Mouse (Mus musculus) stomach, embryonic 16.5 days (tissue): ENCODE measurements around the gene Adamts16. TPM values are rescaled to one million over a fixed set of nuclear protein-coding genes. Genes with fewer than 3 reads are reported as not detected.
"Not testable (repeated sequence)": the region's sequence is repeated elsewhere in the genome, so short reads cannot be mapped to it uniquely, and the experiment has no call there.

Source experiments
- ATAC-seq: fragments of 200-750 bp; cut with Nextera tagmentation; 2 replicates; pipeline ENCODE4 v1.8.0; 2017; ENCODE audit warnings: moderate number of reproducible peaks, moderate TSS enrichment; ENCODE audit not compliant: insufficient read depth, low FRiP score
- H3K27ac ChIP-seq: fragments of 300-500 bp; sonication (generic); 2 replicates; pipeline ENCODE4 v1.5.1; 2014; ENCODE audit warnings: low read length
- H3K27me3 ChIP-seq: fragments of 300-500 bp; sonication (generic); 2 replicates; pipeline ENCODE4 v1.6.1; 2014; ENCODE audit warnings: low read length, control low read depth, mixed read lengths; ENCODE audit not compliant: control insufficient read depth, insufficient read depth
- H3K36me3 ChIP-seq: fragments of 300-500 bp; sonication (generic); 2 replicates; pipeline ENCODE4 v1.6.1; 2014; ENCODE audit warnings: low read length; ENCODE audit not compliant: control insufficient read depth, insufficient read depth
- H3K4me1 ChIP-seq: fragments of 300-500 bp; sonication (generic); 2 replicates; pipeline ENCODE4 v1.6.1; 2014; ENCODE audit warnings: low read length, control low read depth, mixed read lengths; ENCODE audit not compliant: control insufficient read depth, insufficient read depth
- H3K4me2 ChIP-seq: fragments of 300-500 bp; sonication (generic); 2 replicates; pipeline ENCODE4 v1.6.1; 2014; ENCODE audit warnings: low read depth, low read length, mixed read lengths
- H3K4me3 ChIP-seq: fragments of 300-500 bp; sonication (generic); replicated peaks from 2 replicates; pipeline ENCODE4 v1.5.1; 2014; ENCODE audit warnings: mild to moderate bottlenecking, low read length
- H3K9ac ChIP-seq: fragments of 300-500 bp; sonication (generic); 2 replicates; pipeline ENCODE4 v1.6.1; 2014; ENCODE audit warnings: low read length
- H3K9me3 ChIP-seq: fragments of 300-500 bp; sonication (generic); replicated peaks from 2 replicates; pipeline ENCODE4 v1.6.1; 2016; ENCODE audit warnings: low read length, control low read depth; ENCODE audit not compliant: control insufficient read depth
- WGBS: fragments of 180-500 bp; shearing (Covaris S2); extraction: QIAGEN DNeasy Blood & Tissue Kit; methylation state at CpG from one replicate; pipeline ENCODE4 v1.1.7; 2014; 5-methylcytosine and 5-hydroxymethylcytosine counted together
- polyA plus RNA-seq: library from polyadenylated mRNA; unstranded; fragments of >200 nt; fragmentation: Nextera tagmentation; extraction: Ambion mirVana; gene quantifications from 2 replicates; pipeline ENCODE4 v1.2.1, GENCODE M21; 2015

Gene Adamts16
- polyA plus RNA-seq = 2.6 and 3.7 TPM in 2 replicates

- peak within 1 kb of the TSS; percentile 46; the same call in 1 of the 2 replicates for H3K9ac ChIP-seq
- no peak for ATAC-seq
These were observed at the start of gene Adamts16 for GRCm38 (mm10) chr13:70841421-70841904. Gene Adamts16, minus strand, starts transcription at chr13:70841811.

GRCm38 (mm10) chr13:70887136-70887535 is 45.5 kb upstream of the Adamts16 start:
- no peak overlapping the region for H3K4me2 ChIP-seq
- no peaks in the 10 kb centered on the region for H3K36me3 ChIP-seq
- ATAC-seq = no peak
- no peak overlapping the region for H3K27ac ChIP-seq
- H3K9me3 ChIP-seq = no peaks in the 10 kb centered on the region
- WGBS = 91% methylated on average over 1 of the region's 1 CpGs
- no peak overlapping the region for H3K4me3 ChIP-seq
- 0 out of 2 replicates have a peak, but pooled peaks cover 6% of the 10 kb centered on the region for H3K4me1 ChIP-seq
- H3K27me3 ChIP-seq = no peaks in the 10 kb centered on the region
- no peak overlapping the region for H3K9ac ChIP-seq

More at GRCm38 (mm10) chr13:70841421-70841904, at the start of gene Adamts16:
- WGBS = 3% methylated on average over 18 of the region's 18 CpGs
- H3K27me3 ChIP-seq = peaks cover 19% of the 10 kb centered on the region
- peak within 1 kb of the TSS; percentile 41 for H3K4me2 ChIP-seq
- peak within 1 kb of the TSS; percentile 33 for H3K4me3 ChIP-seq
- H3K9me3 ChIP-seq = no peaks in the 10 kb centered on the region
- H3K36me3 ChIP-seq = no peaks in the 10 kb centered on the region
- H3K4me1 ChIP-seq = no peaks in the 10 kb centered on the region
- H3K27ac ChIP-seq = no peak within 1 kb of the TSS

GRCm38 (mm10) chr13:70885006-70885405 is 43.4 kb upstream of the Adamts16 start:
- no peak overlapping the region for H3K9ac ChIP-seq
- no peak overlapping the region for H3K4me3 ChIP-seq
- H3K4me2 ChIP-seq = no peak overlapping the region
- no peaks in the 10 kb centered on the region for H3K27me3 ChIP-seq
- no peaks in the 10 kb centered on the region for H3K36me3 ChIP-seq
- WGBS = 85% methylated on average over 2 of the region's 2 CpGs
- no peak for ATAC-seq
- H3K9me3 ChIP-seq = no peaks in the 10 kb centered on the region
- H3K4me1 ChIP-seq = 0 out of 2 replicates have a peak, but pooled peaks cover 8% of the 10 kb centered on the region
- H3K27ac ChIP-seq = no peak overlapping the region

GRCm38 (mm10) chr13:70883891-70884890 is 42.6 kb upstream of the Adamts16 start:
- ATAC-seq = peak; percentile 85; the same call in 1 of the 2 replicates
- WGBS = 42% methylated on average over 12 of the region's 12 CpGs

GRCm38 (mm10) chr13:70879971-70880370 is 38.4 kb upstream of the Adamts16 start:
- not testable (repeated sequence) for H3K9me3 ChIP-seq, H3K4me1 ChIP-seq, H3K4me2 ChIP-seq, H3K36me3 ChIP-seq, H3K27me3 ChIP-seq, H3K27ac ChIP-seq, H3K4me3 ChIP-seq, H3K9ac ChIP-seq
- 56% methylated on average over 2 of the region's 2 CpGs for WGBS
- peak; percentile 43; the same call in 1 of the 2 replicates for ATAC-seq

More at GRCm38 (mm10) chr13:70883891-70884890, 42.6 kb upstream of the Adamts16 start:
- Histone ChIP-seq H3K27ac (peak overlapping the region; percentile 24), H3K9me3 (no peaks in the 10 kb centered on the region), H3K4me2 (no peak overlapping the region), H3K36me3 (no peaks in the 10 kb centered on the region), H3K27me3 (no peaks in the 10 kb centered on the region), H3K9ac (no peak overlapping the region), H3K4me1 (0 out of 2 replicates have a peak, but pooled peaks cover 8% of the 10 kb centered on the region), H3K4me3 (no peak overlapping the region)

GRCm38 (mm10) chr13:70877550-70877913 is 35.9 kb upstream of the Adamts16 start:
- H3K4me2 ChIP-seq = no peak overlapping the region
- H3K36me3 ChIP-seq = no peaks in the 10 kb centered on the region
- H3K27ac ChIP-seq = no peak overlapping the region
- H3K4me3 ChIP-seq = no peak overlapping the region
- no peaks in the 10 kb centered on the region for H3K9me3 ChIP-seq
- H3K9ac ChIP-seq = no peak overlapping the region
- 93% methylated on average over 1 of the region's 1 CpGs for WGBS
- H3K4me1 ChIP-seq = peaks cover 6% of the 10 kb centered on the region; the same call in 1 of the 2 replicates
- ATAC-seq = no peak
- H3K27me3 ChIP-seq = no peaks in the 10 kb centered on the region

- H3K36me3 ChIP-seq = no peaks in the 10 kb centered on the region
- H3K4me3 ChIP-seq = no peak overlapping the region
- no peak overlapping the region for H3K27ac ChIP-seq
- peaks cover 3% of the 10 kb centered on the region; the same call in 1 of the 2 replicates for H3K4me1 ChIP-seq
- H3K9me3 ChIP-seq = no peaks in the 10 kb centered on the region
- ATAC-seq = no peak
- no peak overlapping the region for H3K4me2 ChIP-seq
- no peaks in the 10 kb centered on the region for H3K27me3 ChIP-seq
- 74% methylated on average over 10 of the region's 10 CpGs for WGBS
- no peak overlapping the region for H3K9ac ChIP-seq
These were observed 35.3 kb upstream of the Adamts16 start for GRCm38 (mm10) chr13:70876648-70877549.

- Histone ChIP-seq H3K27ac (no peak overlapping the region), H3K27me3 (no peaks in the 10 kb centered on the region), H3K9me3 (no peaks in the 10 kb centered on the region), H3K9ac (no peak overlapping the region), H3K4me1 (peaks cover 3% of the 10 kb centered on the region; the same call in 1 of the 2 replicates), H3K36me3 (no peaks in the 10 kb centered on the region), H3K4me3 (no peak overlapping the region), H3K4me2 (no peak overlapping the region)
- ATAC-seq = no peak
- 77% methylated on average over 4 of the region's 4 CpGs for WGBS
These were observed 33.9 kb upstream of the Adamts16 start for GRCm38 (mm10) chr13:70875411-70875949.
